Mouse (Mus musculus) brain, embryonic 14.5 days (tissue): ENCODE measurements around the gene Ap1s1.

Experiments
- CTCF ChIP-seq: fragments of 200-500 bp; IDR thresholded peaks from 2 replicates; pipeline ENCODE4 v1.5.1; 2012; ENCODE audit warnings: inconsistent platforms, mild to moderate bottlenecking, moderate library complexity, borderline replicate concordance; ENCODE audit not compliant: insufficient read depth, insufficient read length; ENCODE audit errors: extremely low read depth
- POLR2A ChIP-seq: fragments of 200-500 bp; IDR thresholded peaks from 2 replicates; pipeline ENCODE4 v1.6.1; 2012; ENCODE audit warnings: mild to moderate bottlenecking, inconsistent platforms, borderline replicate concordance; ENCODE audit not compliant: poor library complexity, insufficient read depth, insufficient read length, severe bottlenecking; ENCODE audit errors: extremely low read depth

DNA sequence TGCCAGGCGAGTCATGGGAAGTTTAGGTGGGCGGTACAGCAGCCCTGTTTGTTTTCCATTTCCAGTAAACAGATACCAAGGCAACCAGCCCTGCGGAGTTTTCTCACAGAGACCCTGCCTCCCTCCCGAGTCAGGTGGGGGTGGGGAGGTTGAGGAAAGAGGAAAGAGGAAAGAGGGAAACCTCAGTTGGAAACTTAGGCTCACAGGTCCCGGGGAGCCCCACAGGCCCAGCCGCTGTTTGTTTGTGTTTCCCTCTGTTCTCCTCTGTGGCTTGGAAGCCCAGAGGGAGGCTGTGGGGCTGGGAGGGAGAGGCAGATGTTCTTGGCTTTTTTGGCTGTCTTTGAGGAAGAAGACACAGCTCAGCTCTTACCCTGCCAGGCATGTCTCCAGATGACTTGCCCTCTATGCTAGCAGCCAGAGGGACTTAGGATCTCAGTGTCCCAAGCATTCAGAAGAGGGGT, 28.3 kb upstream of the Ap1s1 start:
- TF ChIP-seq POLR2A (no peak), CTCF (no peak)
